Mouse (Mus musculus) limb, embryonic 14.5 days (tissue): ENCODE measurements around the gene Lig3. TPM values are rescaled to one million over a fixed set of nuclear protein-coding genes. Genes with fewer than 3 reads are reported as not detected.

Source experiments
- ATAC-seq: fragments of 200-750 bp; cut with Nextera tagmentation; 2 replicates; pipeline ENCODE4 v1.8.0; 2017; ENCODE audit warnings: low read depth, moderate number of reproducible peaks, moderate TSS enrichment; ENCODE audit not compliant: low FRiP score
- DNase-seq: peaks from one replicate; pipeline ENCODE4 v3.0.0-alpha.2; 2015; ENCODE audit warnings: low spot score
- H3K27ac ChIP-seq: fragments of 300-500 bp; sonication (generic); replicated peaks from 2 replicates; pipeline ENCODE4 v1.5.1; 2014; ENCODE audit warnings: low read depth, mild to moderate bottlenecking, low read length, moderate library complexity, mixed read lengths
- H3K27me3 ChIP-seq: fragments of 300-500 bp; sonication (generic); 2 replicates; pipeline ENCODE4 v1.6.1; 2014; ENCODE audit warnings: low read length, mixed read lengths; ENCODE audit not compliant: control insufficient read depth, insufficient read depth
- H3K36me3 ChIP-seq: fragments of 300-500 bp; sonication (generic); 2 replicates; pipeline ENCODE4 v1.6.1; 2014; ENCODE audit warnings: mild to moderate bottlenecking, low read length, moderate library complexity, mixed read lengths; ENCODE audit not compliant: control insufficient read depth, insufficient read depth
- H3K4me1 ChIP-seq: fragments of 300-500 bp; sonication (generic); 2 replicates; pipeline ENCODE4 v1.6.1; 2014; ENCODE audit warnings: antibody characterized with exemption, low read length, mixed read lengths; ENCODE audit not compliant: control insufficient read depth, insufficient read depth
- H3K4me2 ChIP-seq: fragments of 300-500 bp; sonication (generic); replicated peaks from 2 replicates; pipeline ENCODE4 v1.6.1; 2014; ENCODE audit warnings: low read depth, mild to moderate bottlenecking, low read length, moderate library complexity; ENCODE audit not compliant: severe bottlenecking
- H3K4me3 ChIP-seq: fragments of 300-500 bp; sonication (generic); replicated peaks from 2 replicates; pipeline ENCODE4 v1.5.1; 2014; ENCODE audit warnings: low read length
- H3K9ac ChIP-seq: fragments of 300-500 bp; sonication (generic); 2 replicates; pipeline ENCODE4 v1.6.1; 2014; ENCODE audit warnings: mild to moderate bottlenecking, low read depth, low read length, moderate library complexity; ENCODE audit not compliant: severe bottlenecking
- H3K9me3 ChIP-seq: fragments of 300-500 bp; sonication (generic); 2 replicates; pipeline ENCODE4 v1.6.1; 2016; ENCODE audit warnings: low read length; ENCODE audit not compliant: control insufficient read depth
- POLR2A ChIP-seq: fragments of 200-500 bp; IDR thresholded peaks from 2 replicates; pipeline ENCODE4 v1.8.0; 2012; ENCODE audit warnings: inconsistent platforms, mild to moderate bottlenecking, moderate library complexity, borderline replicate concordance; ENCODE audit not compliant: insufficient read depth, insufficient read length; ENCODE audit errors: extremely low read depth
- WGBS: fragments of 180-500 bp; shearing (Covaris S2); extraction: QIAGEN DNeasy Blood & Tissue Kit; methylation state at CpG from one replicate; pipeline ENCODE4 v1.1.7; 2014; 5-methylcytosine and 5-hydroxymethylcytosine counted together
- polyA plus RNA-seq, 2 experiments: library from polyadenylated mRNA; depleted of rRNA in 1 of 2; stranded (reverse) in 1 of 2; unstranded in 1 of 2; fragments of >200 nt; fragmentation: Nextera tagmentation in 1 of 2; extraction: Ambion mirVana in 1 of 2; gene quantifications; 2 replicates each; pipeline versions ENCODE4 v1.2.1 to v1.2.3; 2012 to 2014

Lig3 gene
- polyA plus RNA-seq, 2 experiments = 35.8 to 38.6 TPM

- no peak for ATAC-seq
Observed at GRCm38 (mm10) chr11:82752349-82753115, 28.4 kb upstream of the Lig3 start.

GRCm38 (mm10) chr11:82755919-82756318 is 25.0 kb upstream of the Lig3 start:
- ATAC-seq = no peak

More at GRCm38 (mm10) chr11:82752349-82753115, 28.4 kb upstream of the Lig3 start:
- Histone ChIP-seq H3K4me1 (no peaks in the 10 kb centered on the region), H3K27me3 (no peaks in the 10 kb centered on the region), H3K4me2 (no peak overlapping the region), H3K9me3 (no peaks in the 10 kb centered on the region), H3K27ac (no peak overlapping the region), H3K36me3 (no peaks in the 10 kb centered on the region), H3K4me3 (no peak overlapping the region), H3K9ac (no peak overlapping the region)
- 62% methylated on average over 6 of the region's 6 CpGs for WGBS
- no peak for DNase-seq
- TF ChIP-seq POLR2A = no peak

GRCm38 (mm10) chr11:82762286-82762829 is 18.6 kb upstream of the Lig3 start:
- ATAC-seq = no peak
- 80% methylated on average over 6 of the region's 6 CpGs for WGBS
- H3K9me3 ChIP-seq = no peaks in the 10 kb centered on the region

More at GRCm38 (mm10) chr11:82755919-82756318, 25.0 kb upstream of the Lig3 start:
- H3K27ac ChIP-seq = no peak overlapping the region
- no peaks in the 10 kb centered on the region for H3K9me3 ChIP-seq
- H3K4me2 ChIP-seq = no peak overlapping the region
- no peaks in the 10 kb centered on the region for H3K36me3 ChIP-seq
- DNase-seq = no peak
- H3K4me3 ChIP-seq = no peak overlapping the region
- no peak for TF ChIP-seq POLR2A
- H3K27me3 ChIP-seq = no peaks in the 10 kb centered on the region
- 83% methylated on average over 1 of the region's 1 CpGs for WGBS
- no peak overlapping the region for H3K9ac ChIP-seq
- no peaks in the 10 kb centered on the region for H3K4me1 ChIP-seq

GRCm38 (mm10) chr11:82763261-82763660 is 17.6 kb upstream of the Lig3 start:
- peak overlapping the region; percentile 87; the same call in 1 of the 2 replicates for H3K9ac ChIP-seq
- no peaks in the 10 kb centered on the region for H3K27me3 ChIP-seq
- peak overlapping the region; percentile 93 for H3K27ac ChIP-seq
- peak overlapping the region; percentile 94 for H3K4me2 ChIP-seq
- peaks cover 12% of the 10 kb centered on the region; the same call in 1 of the 2 replicates for H3K36me3 ChIP-seq
- H3K9me3 ChIP-seq = no peaks in the 10 kb centered on the region
- ATAC-seq (no peak), DNase-seq (no peak)
- H3K4me1 ChIP-seq = peaks cover 18% of the 10 kb centered on the region
- no peak for TF ChIP-seq POLR2A
- peak overlapping the region; percentile 95 for H3K4me3 ChIP-seq
- 3% methylated on average over 4 of the region's 4 CpGs for WGBS

More at GRCm38 (mm10) chr11:82762286-82762829, 18.6 kb upstream of the Lig3 start:
- H3K4me2 ChIP-seq = no peak overlapping the region
- no peak overlapping the region for H3K4me3 ChIP-seq
- H3K9ac ChIP-seq = no peak overlapping the region
- no peak for TF ChIP-seq POLR2A
- H3K27ac ChIP-seq = no peak overlapping the region
- H3K36me3 ChIP-seq = peaks cover 12% of the 10 kb centered on the region; the same call in 1 of the 2 replicates
- no peak for DNase-seq
- H3K4me1 ChIP-seq = peaks cover 18% of the 10 kb centered on the region
- no peaks in the 10 kb centered on the region for H3K27me3 ChIP-seq

- peak; percentile 99 for ATAC-seq
Observed at GRCm38 (mm10) chr11:82763742-82764437, 17.0 kb upstream of the Lig3 start, which contains the start of the genes Cct6b and Zfp830. Cct6b (minus strand) TSS chr11:82764321. Zfp830 (plus strand) TSS chr11:82764345.

More at GRCm38 (mm10) chr11:82763742-82764437, 17.0 kb upstream of the Lig3 start, which contains the start of the genes Cct6b and Zfp830:
- Histone ChIP-seq H3K27ac (peak within 1 kb of the TSS; percentile 93), H3K27me3 (no peaks in the 10 kb centered on the region), H3K4me3 (peak within 1 kb of the TSS; percentile 95), H3K4me1 (peaks cover 18% of the 10 kb centered on the region), H3K36me3 (peaks cover 15% of the 10 kb centered on the region), H3K4me2 (peak within 1 kb of the TSS; percentile 94), H3K9me3 (no peaks in the 10 kb centered on the region), H3K9ac (peak within 1 kb of the TSS; percentile 87)
- peak; percentile 95 for DNase-seq
- under 1% methylated on average over 44 of the region's 44 CpGs for WGBS
- TF ChIP-seq POLR2A = peak; percentile 47; the same call in 1 of the 2 replicates
